Mouse (Mus musculus) left cerebral cortex, adult 2 months (tissue): ENCODE measurements around the gene Atp2b2. TPM values are rescaled to one million over a fixed set of nuclear protein-coding genes. Genes with fewer than 3 reads are reported as not detected.

Source experiments
- DNase-seq, 2 experiments: peaks; one replicate each; pipeline ENCODE4 v3.0.0; 2021 to 2022; ENCODE audit warnings: low spot score in 2 of 2, mixed read lengths in 1 of 2; ENCODE audit errors: extremely low spot score in 1 of 2
- H3K27ac ChIP-seq: fragments of 200-600 bp; 2 replicates; pipeline ENCODE4 v1.8.1; 2022
- H3K4me3 ChIP-seq: fragments of 200-600 bp; 2 replicates; pipeline ENCODE4 v1.8.1; 2022
- CTCF ChIP-seq: fragments of 200-600 bp; IDR thresholded peaks from 2 replicates; pipeline ENCODE4 v1.8.1; 2022; ENCODE audit warnings: antibody characterized with exemption, mild to moderate bottlenecking, moderate library complexity
- intact Hi-C: fragments of 180-260 bp; cut with DNase I; formaldehyde crosslinking; loops from one replicate; pipeline ENCODE4 v1.15.1; 2025
- microRNA-seq, 2 experiments: library from miRNA; unstranded; fragments of <30 nt; microRNA quantifications; one replicate each; pipeline ENCODE4 v1.2.0; 2021
- total RNA-seq, 2 experiments: library from RNA; stranded (reverse); gene quantifications; 2 replicates each; pipeline ENCODE4 v1.2.3; 2021

Gene Atp2b2
- total RNA-seq, 2 experiments from 2014 or later = 729 to 754 TPM

GRCm38 (mm10) chr6:113712718-113713117 is 329.7 kb downstream of the Atp2b2 start:
- H3K4me3 ChIP-seq = no peak overlapping the region
- H3K27ac ChIP-seq = no peak overlapping the region
- TF ChIP-seq CTCF = no peak
- DNase-seq = no peak
- intact Hi-C loops = no loop called here

GRCm38 (mm10) chr6:113697222-113698205 is 344.9 kb downstream of the Atp2b2 start:
- intact Hi-C loops = loop anchor here (5.0 to 10.0 kb wide), 2 partner anchors 60 to 253 kb away; partner anchors contain the start of genes Irak2 and Jagn1
- peak overlapping the region; percentile 95 for H3K4me3 ChIP-seq
- DNase-seq = peak in 1 of 2 experiments; percentile 38
- TF ChIP-seq CTCF = no peak; the same call in 1 of the 2 replicates
- peak overlapping the region; percentile 74 for H3K27ac ChIP-seq

- Histone ChIP-seq H3K4me3 (peak within 1 kb of the TSS; percentile 95), H3K27ac (peak within 1 kb of the TSS; percentile 74)
- intact Hi-C loops = loop anchor here (5.0 to 10.0 kb wide), 2 partner anchors 59 to 252 kb away; partner anchors contain the start of genes Irak2 and Jagn1
- DNase-seq = peak; percentile 95 to 97
- no peak; the same call in 1 of the 2 replicates for TF ChIP-seq CTCF
Observed at GRCm38 (mm10) chr6:113696582-113697221, 345.7 kb downstream of the Atp2b2 start, which contains the start of gene Tatdn2. Tatdn2 (plus strand) TSS chr6:113697050.

GRCm38 (mm10) chr6:113695766-113696355 is 346.6 kb downstream of the Atp2b2 start:
- H3K4me3 ChIP-seq = peak overlapping the region; percentile 95
- intact Hi-C loops = loop anchor here (5.0 to 10.0 kb wide), 2 partner anchors 59 to 251 kb away; partner anchors contain the start of genes Irak2 and Jagn1
- H3K27ac ChIP-seq = peak overlapping the region; percentile 56
- TF ChIP-seq CTCF = no peak
- DNase-seq = no peak

- DNase-seq = no peak
- intact Hi-C loops = loop anchor here (5.0 to 10.0 kb wide), 2 partner anchors 58 to 250 kb away; partner anchors contain the start of genes Irak2 and Jagn1
- H3K27ac ChIP-seq = no peak overlapping the region
- no peak for TF ChIP-seq CTCF
- no peak overlapping the region for H3K4me3 ChIP-seq
Observed at GRCm38 (mm10) chr6:113695203-113695602, 347.2 kb downstream of the Atp2b2 start.

Small RNAs within 50 kb of the gene (microRNA-seq; reads per million reads assigned to microRNA genes)
- 0 to 0.24 reads per million in 2 experiments for gene Mir7042

Other genes starting within 250 kb of the Atp2b2 start
- gene Slc6a11, start 88.6 kb upstream of the Atp2b2 start, total RNA-seq = 10 to 100 TPM; 75.3 to 84.5 TPM
- 100 to 1,000 TPM; 292 to 305 TPM for gene Slc6a1, start 240.0 kb upstream of the Atp2b2 start, total RNA-seq